Mouse (Mus musculus) neural tube, embryonic 13.5 days (tissue): Measurements from ENCODE around the gene Grb2. TPM values are rescaled to one million over a fixed set of nuclear protein-coding genes. Genes with fewer than 3 reads are reported as not detected.
A peak's percentile ranks its signal among the peaks of the same experiment; 100 is the strongest.

Experiments
- ATAC-seq: fragments of 200-750 bp; cut with Nextera tagmentation; 2 replicates; pipeline ENCODE4 v1.8.0; 2017; ENCODE audit warnings: low read depth, mild to moderate bottlenecking, moderate TSS enrichment, moderate library complexity
- H3K27ac ChIP-seq: fragments of 300-500 bp; sonication (generic); replicated peaks from 2 replicates; pipeline ENCODE4 v1.5.1; 2015; ENCODE audit warnings: moderate library complexity, mild to moderate bottlenecking, inconsistent platforms
- H3K27me3 ChIP-seq: fragments of 300-500 bp; sonication (generic); 2 replicates; pipeline ENCODE4 v1.6.1; 2015; ENCODE audit warnings: mild to moderate bottlenecking, inconsistent platforms
- H3K36me3 ChIP-seq: fragments of 300-500 bp; sonication (generic); 2 replicates; pipeline ENCODE4 v1.6.1; 2015; ENCODE audit warnings: mild to moderate bottlenecking, inconsistent platforms
- H3K4me1 ChIP-seq: fragments of 300-500 bp; sonication (generic); replicated peaks from 2 replicates; pipeline ENCODE4 v1.6.1; 2015; ENCODE audit warnings: inconsistent platforms
- H3K4me2 ChIP-seq: fragments of 300-500 bp; sonication (generic); 2 replicates; pipeline ENCODE4 v1.6.1; 2015; ENCODE audit warnings: inconsistent platforms, mild to moderate bottlenecking, moderate library complexity
- H3K4me3 ChIP-seq: fragments of 300-500 bp; sonication (generic); 2 replicates; pipeline ENCODE4 v1.5.1; 2015; ENCODE audit warnings: mild to moderate bottlenecking, inconsistent platforms
- H3K9ac ChIP-seq: fragments of 300-500 bp; sonication (generic); 2 replicates; pipeline ENCODE4 v1.6.1; 2015; ENCODE audit warnings: moderate library complexity, mild to moderate bottlenecking, inconsistent platforms
- H3K9me3 ChIP-seq: fragments of 300-500 bp; sonication (generic); 2 replicates; pipeline ENCODE4 v1.6.1; 2016; ENCODE audit warnings: inconsistent platforms
- WGBS: fragments of 180-500 bp; shearing (Covaris S2); methylation state at CpG from one replicate; pipeline ENCODE4 v1.1.7; 2015; 5-methylcytosine and 5-hydroxymethylcytosine counted together
- polyA plus RNA-seq: library from polyadenylated mRNA; unstranded; fragments of >200 nt; fragmentation: Nextera tagmentation; extraction: Ambion mirVana; gene quantifications from 2 replicates; pipeline ENCODE4 v1.2.1, GENCODE M21; 2015

Gene Grb2
- polyA plus RNA-seq, result 189 and 191 TPM in 2 replicates

GRCm38 (mm10) chr11:115708209-115708876, at the start of gene Grb2:
Gene Grb2 (minus strand): TSS chr11:115708597.
- H3K9me3 ChIP-seq, result no peaks in the 10 kb centered on the region
- H3K4me1 ChIP-seq, result peaks cover 39% of the 10 kb centered on the region
- peak; percentile 91 for ATAC-seq
- WGBS, result under 1% methylated on average over 66 of the region's 91 CpGs
- peak within 1 kb of the TSS; percentile 87 for H3K4me2 ChIP-seq
- H3K27ac ChIP-seq, result peak within 1 kb of the TSS; percentile 96
- peak within 1 kb of the TSS; percentile 98 for H3K9ac ChIP-seq
- no peaks in the 10 kb centered on the region for H3K27me3 ChIP-seq
- no peaks in the 10 kb centered on the region for H3K36me3 ChIP-seq
- peak within 1 kb of the TSS; percentile 99 for H3K4me3 ChIP-seq

DNA sequence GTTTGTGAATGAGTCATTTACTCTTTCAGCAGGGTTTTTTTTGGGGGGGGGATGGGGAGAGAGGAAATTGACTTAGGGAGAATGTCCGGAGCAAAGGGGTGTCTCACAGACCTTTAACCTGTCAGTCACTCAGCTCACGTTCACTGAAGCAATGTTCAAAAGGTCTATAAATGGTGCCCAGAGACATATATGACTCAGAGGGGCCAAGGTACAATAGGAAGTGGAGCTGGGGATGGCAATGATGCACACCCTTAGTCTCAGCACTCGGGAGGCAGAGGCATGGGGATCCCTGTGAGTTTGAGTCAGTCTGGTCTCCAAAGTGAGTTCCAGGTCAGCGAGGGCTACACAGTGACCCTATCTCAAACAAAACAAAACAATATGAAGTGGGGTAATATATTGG, 45.1 kb upstream of the Grb2 start:
- H3K27ac ChIP-seq, result no peak overlapping the region
- peaks cover 6% of the 10 kb centered on the region; the same call in 1 of the 2 replicates for H3K4me1 ChIP-seq
- 82% methylated on average over 4 of the region's 4 CpGs for WGBS
- no peak overlapping the region for H3K9ac ChIP-seq
- no peaks in the 10 kb centered on the region for H3K27me3 ChIP-seq
- H3K36me3 ChIP-seq, result no peaks in the 10 kb centered on the region
- H3K4me2 ChIP-seq, result no peak overlapping the region
- no peaks in the 10 kb centered on the region for H3K9me3 ChIP-seq
- no peak for ATAC-seq
- no peak overlapping the region for H3K4me3 ChIP-seq

- no peak overlapping the region for H3K4me2 ChIP-seq
- peak; percentile 43; the same call in 1 of the 2 replicates for ATAC-seq
- 34% methylated on average over 7 of the region's 7 CpGs for WGBS
- no peak overlapping the region for H3K9ac ChIP-seq
- no peaks in the 10 kb centered on the region for H3K9me3 ChIP-seq
- no peak overlapping the region for H3K4me3 ChIP-seq
- H3K4me1 ChIP-seq, result peaks cover 7% of the 10 kb centered on the region
- H3K27me3 ChIP-seq, result no peaks in the 10 kb centered on the region
- no peak overlapping the region for H3K27ac ChIP-seq
- H3K36me3 ChIP-seq, result no peaks in the 10 kb centered on the region
Measured at GRCm38 (mm10) chr11:115752653-115753052, 44.3 kb upstream of the Grb2 start.

DNA sequence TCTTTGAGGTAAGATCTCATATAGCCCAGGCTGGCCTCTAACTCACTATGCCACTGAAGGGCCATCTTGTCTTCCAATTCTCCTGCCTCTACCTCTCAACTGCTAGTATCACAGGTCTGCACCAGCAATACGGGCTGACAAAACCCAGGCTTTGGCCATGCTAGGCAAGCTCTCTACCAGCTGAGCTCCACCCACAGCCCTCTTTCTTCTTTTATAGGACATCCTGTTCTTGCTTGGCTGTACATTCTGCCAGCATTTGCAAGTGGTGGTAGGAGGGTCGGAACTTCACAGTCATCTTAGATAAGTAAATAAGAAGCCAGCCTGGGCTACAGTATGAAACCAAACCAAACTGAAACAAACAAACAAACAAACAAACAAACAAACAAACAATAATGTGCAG, 43.3 kb upstream of the Grb2 start:
- 67% methylated on average over 2 of the region's 2 CpGs for WGBS
- H3K4me1 ChIP-seq, result peaks cover 16% of the 10 kb centered on the region
- no peaks in the 10 kb centered on the region for H3K36me3 ChIP-seq
- no peaks in the 10 kb centered on the region for H3K9me3 ChIP-seq
- H3K27me3 ChIP-seq, result no peaks in the 10 kb centered on the region
- no peak overlapping the region for H3K27ac ChIP-seq
- H3K9ac ChIP-seq, result no peak overlapping the region
- no peak overlapping the region for H3K4me3 ChIP-seq
- H3K4me2 ChIP-seq, result no peak overlapping the region
- ATAC-seq, result no peak

DNA sequence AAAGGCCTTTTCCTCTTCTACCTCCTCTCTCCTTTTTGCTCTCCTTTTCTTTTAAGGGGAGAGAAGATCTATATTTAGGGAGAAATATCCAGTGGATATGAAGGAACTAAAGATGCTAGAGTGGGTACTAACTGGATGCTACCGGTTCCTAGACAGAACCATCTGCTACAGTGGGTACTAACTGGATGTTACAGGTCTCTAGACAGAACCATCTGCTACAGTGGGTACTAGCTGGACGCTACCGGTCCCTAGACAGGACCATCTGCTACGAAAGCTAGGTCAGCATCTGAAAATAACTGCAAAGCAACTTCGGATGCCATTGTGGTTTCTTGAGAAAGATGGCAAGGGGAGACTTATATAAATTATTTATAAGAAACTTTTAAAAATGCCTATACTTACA, 41.4 kb upstream of the Grb2 start:
- ATAC-seq, result no peak
- Histone ChIP-seq H3K9ac (no peak overlapping the region), H3K9me3 (no peaks in the 10 kb centered on the region), H3K4me2 (no peak overlapping the region), H3K36me3 (no peaks in the 10 kb centered on the region), H3K27me3 (no peaks in the 10 kb centered on the region), H3K27ac (no peak overlapping the region), H3K4me3 (no peak overlapping the region), H3K4me1 (peaks cover 16% of the 10 kb centered on the region)
- 89% methylated on average over 5 of the region's 5 CpGs for WGBS

DNA sequence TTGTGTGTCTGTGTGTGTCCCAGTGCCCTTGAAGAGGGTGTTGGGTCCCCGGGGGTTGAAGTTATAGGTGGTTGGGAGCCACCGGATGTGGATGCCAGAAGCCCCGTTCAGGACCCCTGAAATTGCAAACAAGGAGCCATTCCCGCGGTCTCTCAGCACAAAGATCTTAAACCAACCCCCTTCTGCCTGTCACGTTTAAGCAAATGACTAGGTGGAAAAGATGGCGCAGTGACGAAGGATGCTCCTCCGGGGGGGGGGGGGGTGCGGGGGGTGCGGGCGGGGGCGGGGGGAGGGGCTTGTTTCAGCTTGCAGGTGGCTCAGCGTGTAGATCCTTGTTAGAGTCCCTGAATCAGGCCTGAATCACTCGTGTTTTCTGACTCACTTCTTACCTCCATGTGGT, 39.0 kb upstream of the Grb2 start:
- H3K27me3 ChIP-seq, result no peaks in the 10 kb centered on the region
- ATAC-seq, result no peak
- peak overlapping the region; percentile 55 for H3K9ac ChIP-seq
- no peak overlapping the region for H3K27ac ChIP-seq
- H3K4me1 ChIP-seq, result peaks cover 10% of the 10 kb centered on the region; the same call in 1 of the 2 replicates
- WGBS, result 8% methylated on average over 14 of the region's 15 CpGs
- H3K9me3 ChIP-seq, result no peaks in the 10 kb centered on the region
- peak overlapping the region; percentile 43 for H3K4me2 ChIP-seq
- no peaks in the 10 kb centered on the region for H3K36me3 ChIP-seq
- peak overlapping the region; percentile 5; the same call in 1 of the 2 replicates for H3K4me3 ChIP-seq

DNA sequence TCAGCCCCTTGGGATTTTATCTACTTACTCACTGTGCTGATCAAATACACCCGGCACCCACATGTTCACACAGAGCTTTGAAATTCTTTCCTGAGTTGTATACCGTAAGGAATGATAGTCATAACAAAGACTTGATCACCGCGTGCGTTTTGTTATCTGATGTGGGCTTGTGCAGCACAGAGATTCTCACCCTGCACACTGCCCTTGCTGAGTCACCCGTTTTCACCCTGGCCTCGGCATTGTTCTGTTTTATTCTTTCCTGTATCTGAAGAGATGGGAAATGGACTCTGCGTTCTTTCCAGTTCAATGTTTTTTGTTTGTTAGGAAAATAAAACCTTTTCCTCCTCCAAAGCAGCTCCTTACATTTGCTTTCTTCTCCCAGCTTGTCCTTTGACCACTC, 38.4 kb upstream of the Grb2 start:
- no peak overlapping the region for H3K9ac ChIP-seq
- H3K36me3 ChIP-seq, result no peaks in the 10 kb centered on the region
- H3K4me1 ChIP-seq, result peaks cover 10% of the 10 kb centered on the region; the same call in 1 of the 2 replicates
- peak overlapping the region; percentile 43 for H3K4me2 ChIP-seq
- H3K27me3 ChIP-seq, result no peaks in the 10 kb centered on the region
- H3K27ac ChIP-seq, result no peak overlapping the region
- H3K9me3 ChIP-seq, result no peaks in the 10 kb centered on the region
- ATAC-seq, result no peak
- 64% methylated on average over 8 of the region's 8 CpGs for WGBS
- no peak overlapping the region for H3K4me3 ChIP-seq

GRCm38 (mm10) chr11:115746109-115746508, 37.7 kb upstream of the Grb2 start:
- H3K4me3 ChIP-seq, result no peak overlapping the region
- 81% methylated on average over 1 of the region's 1 CpGs for WGBS
- H3K4me2 ChIP-seq, result no peak overlapping the region
- no peak overlapping the region for H3K27ac ChIP-seq
- H3K9ac ChIP-seq, result no peak overlapping the region
- H3K9me3 ChIP-seq, result no peaks in the 10 kb centered on the region
- H3K27me3 ChIP-seq, result no peaks in the 10 kb centered on the region
- no peaks in the 10 kb centered on the region for H3K36me3 ChIP-seq
- ATAC-seq, result no peak
- peaks cover 10% of the 10 kb centered on the region; the same call in 1 of the 2 replicates for H3K4me1 ChIP-seq

GRCm38 (mm10) chr11:115744385-115744784, 36.0 kb upstream of the Grb2 start:
- 90% methylated on average over 5 of the region's 5 CpGs for WGBS
- peaks cover 10% of the 10 kb centered on the region; the same call in 1 of the 2 replicates for H3K4me1 ChIP-seq
- no peaks in the 10 kb centered on the region for H3K27me3 ChIP-seq
- no peak for ATAC-seq
- no peak overlapping the region for H3K27ac ChIP-seq
- H3K36me3 ChIP-seq, result no peaks in the 10 kb centered on the region
- H3K9ac ChIP-seq, result no peak overlapping the region
- H3K4me3 ChIP-seq, result no peak overlapping the region
- no peaks in the 10 kb centered on the region for H3K9me3 ChIP-seq
- no peak overlapping the region for H3K4me2 ChIP-seq

DNA sequence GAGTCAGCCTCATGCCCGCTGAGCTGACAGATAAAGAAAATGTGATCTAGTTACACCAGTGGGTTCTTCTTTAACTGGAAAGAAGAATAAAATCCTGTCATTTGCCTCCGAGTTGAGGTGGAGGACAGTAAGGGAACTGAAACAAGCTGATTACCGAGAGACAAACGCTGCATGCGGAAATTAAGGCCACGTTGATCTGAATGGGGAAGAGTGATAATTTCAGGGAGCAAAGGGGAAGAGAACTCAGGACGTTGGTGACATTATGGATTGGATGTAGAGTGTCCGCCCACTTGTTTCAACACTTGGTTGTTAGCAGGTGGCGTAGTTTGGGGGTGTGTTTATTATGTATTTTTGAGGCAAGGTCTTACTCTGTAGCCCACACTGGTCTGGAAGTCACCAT, 34.5 kb upstream of the Grb2 start:
- no peak for ATAC-seq
- no peaks in the 10 kb centered on the region for H3K36me3 ChIP-seq
- 86% methylated on average over 9 of the region's 9 CpGs for WGBS

DNA sequence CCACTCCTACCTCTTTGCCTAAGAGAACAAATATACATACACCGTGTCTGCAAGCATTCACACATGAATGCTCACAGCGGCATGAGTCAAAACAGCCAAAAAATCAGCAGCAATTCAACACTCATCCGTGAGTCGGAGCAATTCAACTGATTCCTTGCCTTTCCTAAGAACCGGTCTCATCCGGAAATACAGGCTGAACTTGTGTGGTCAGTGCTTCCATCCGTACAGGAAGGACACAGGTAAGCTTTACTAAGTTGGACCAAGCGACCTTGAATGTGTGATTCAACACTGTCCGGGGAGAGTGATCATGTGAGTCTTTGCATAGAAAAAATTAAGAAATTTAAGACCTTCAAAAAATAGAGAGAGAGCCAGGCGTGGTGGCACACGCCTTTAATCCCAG, 32.7 kb upstream of the Grb2 start:
- Histone ChIP-seq H3K4me2 (no peak overlapping the region), H3K36me3 (no peaks in the 10 kb centered on the region), H3K4me3 (no peak overlapping the region), H3K4me1 (peaks cover 13% of the 10 kb centered on the region; the same call in 1 of the 2 replicates), H3K27me3 (no peaks in the 10 kb centered on the region), H3K9ac (no peak overlapping the region), H3K27ac (no peak overlapping the region), H3K9me3 (no peaks in the 10 kb centered on the region)
- WGBS, result 88% methylated on average over 11 of the region's 11 CpGs
- no peak for ATAC-seq

More for the DNA sequence above, 34.5 kb upstream of the Grb2 start:
- H3K4me3 ChIP-seq, result no peak overlapping the region
- H3K9me3 ChIP-seq, result no peaks in the 10 kb centered on the region
- no peak overlapping the region for H3K4me2 ChIP-seq
- H3K27me3 ChIP-seq, result no peaks in the 10 kb centered on the region
- H3K4me1 ChIP-seq, result peaks cover 20% of the 10 kb centered on the region; the same call in 1 of the 2 replicates
- no peak overlapping the region for H3K9ac ChIP-seq
- H3K27ac ChIP-seq, result no peak overlapping the region

GRCm38 (mm10) chr11:115738275-115738885, 30.0 kb upstream of the Grb2 start:
- H3K9ac ChIP-seq, result no peak overlapping the region
- H3K4me1 ChIP-seq, result peaks cover 13% of the 10 kb centered on the region; the same call in 1 of the 2 replicates
- no peaks in the 10 kb centered on the region for H3K27me3 ChIP-seq
- H3K36me3 ChIP-seq, result no peaks in the 10 kb centered on the region
- ATAC-seq, result peak; percentile 59; the same call in 1 of the 2 replicates
- WGBS, result 43% methylated on average over 13 of the region's 13 CpGs
- H3K4me3 ChIP-seq, result no peak overlapping the region
- no peak overlapping the region for H3K4me2 ChIP-seq
- 0 out of 2 replicates have a peak overlapping the region, but pooled peaks have one; percentile 0 for H3K27ac ChIP-seq
- no peaks in the 10 kb centered on the region for H3K9me3 ChIP-seq
